Comparison of ENCODE assay signal across 11 mouse cellular contexts in genomic region chr13:57982904-57983303, GRCm38 (mm10).
A peak's percentile ranks its signal among the peaks of the same experiment; 100 is the strongest.
DNase-seq lines count a peak whose midpoint lies in the region; ATAC-seq and TF ChIP-seq lines count a peak whose summit lies in the region.
"Had no signal": no experiment of that assay in that cellular context is flagged by ENCODE, and none has a peak within 500 bp of the region (broad histone marks: within the 10 kb centered on the region; RNA-seq: fewer than 3 reads in every experiment).

No protein-coding gene starts in this region.

- H3K4me3 ChIP-seq in forebrain, embryonic 14.5 days (ENCODE audit: low read depth, low read length) = no peak overlapping the region
- no peak overlapping the region for H3K4me3 ChIP-seq in forebrain, embryonic 12.5 days (replicated peaks)
- H3K4me3 ChIP-seq in cerebellum, adult 2 months (replicated peaks; ENCODE audit: insufficient read depth, low read depth, low read length) = no peak overlapping the region

- peak; percentile 44 for DNase-seq in forebrain, embryonic 14.5 days (ENCODE audit: low spot score)
- peak; percentile 37 for DNase-seq in layer of hippocampus, adult 11-12 months (ENCODE audit: low spot score)
- no peak for DNase-seq in layer of hippocampus, adult 9-10 months (ENCODE audit: low spot score)
- DNase-seq in cerebellum, adult 2 months = peak; percentile 77 to 83
- DNase-seq in left cerebral cortex, postnatal 10 days (ENCODE audit: extremely low spot score in 1 of 2, low spot score in 2 of 2) = peak; percentile 44 to 51
- DNase-seq in yolk sac, embryonic 10.5 days (ENCODE audit: low spot score) = no peak
- DNase-seq: kidney, postnatal 14 days had no signal

- WGBS in forebrain, embryonic 14.5 days = 67% methylated on average over 11 of the region's 11 CpGs
- 75% methylated on average over 11 of the region's 11 CpGs for WGBS in forebrain, embryonic 12.5 days
- 21% methylated on average over 11 of the region's 11 CpGs for WGBS in cerebellum, adult 2 months

- no peaks in the 10 kb centered on the region for H3K36me3 ChIP-seq in forebrain, embryonic 14.5 days (ENCODE audit: control insufficient read depth, insufficient read depth, low read length)
- no peaks in the 10 kb centered on the region for H3K36me3 ChIP-seq in forebrain, embryonic 12.5 days (replicated peaks)

- TF ChIP-seq CTCF in cerebellum, adult 2 months (IDR thresholded peaks at IDR 0.05; ENCODE audit: borderline replicate concordance, insufficient read depth, low read depth, low read length) = no peak

- H3K27me3 ChIP-seq in forebrain, embryonic 14.5 days (replicated peaks; ENCODE audit: control insufficient read depth, insufficient read depth, low read length) = no peaks in the 10 kb centered on the region
- H3K27me3 ChIP-seq in forebrain, embryonic 12.5 days = 0 out of 2 replicates have a peak, but pooled peaks cover 5% of the 10 kb centered on the region
- no peaks in the 10 kb centered on the region for H3K27me3 ChIP-seq in cerebellum, adult 2 months (ENCODE audit: control insufficient read depth, insufficient read depth, low read length)

- no peaks in the 10 kb centered on the region for H3K9me3 ChIP-seq in forebrain, embryonic 14.5 days (replicated peaks; ENCODE audit: control insufficient read depth, low read length)
- H3K9me3 ChIP-seq in forebrain, embryonic 12.5 days = no peaks in the 10 kb centered on the region

- peak; percentile 51; the same call in 1 of the 2 replicates for ATAC-seq in forebrain, embryonic 14.5 days
- ATAC-seq in forebrain, embryonic 12.5 days (ENCODE audit: low FRiP score) = no peak
- ATAC-seq in granulocyte monocyte progenitor cell, adult 5-6 weeks (replicated peaks; ENCODE audit: poor library complexity, severe bottlenecking) = no peak
- ATAC-seq: Patski had no signal

- TF ChIP-seq POLR2A in cerebellum, adult 2 months (IDR thresholded peaks at IDR 0.05; ENCODE audit: borderline replicate concordance, insufficient read depth, low read length) = no peak

- H3K27ac ChIP-seq in forebrain, embryonic 14.5 days (ENCODE audit: low read depth, low read length) = no peak overlapping the region
- H3K27ac ChIP-seq in forebrain, embryonic 12.5 days = no peak overlapping the region
- H3K27ac ChIP-seq in cerebellum, adult 2 months (ENCODE audit: insufficient read depth, low read length) = no peak overlapping the region
- H3K27ac ChIP-seq: liver, embryonic 14.5 days had no signal

- H3K4me2 ChIP-seq in forebrain, embryonic 14.5 days (ENCODE audit: low read length) = no peak overlapping the region
- no peak overlapping the region for H3K4me2 ChIP-seq in forebrain, embryonic 12.5 days

- H3K9ac ChIP-seq in forebrain, embryonic 14.5 days (ENCODE audit: low read length) = no peak overlapping the region
- no peak overlapping the region for H3K9ac ChIP-seq in forebrain, embryonic 12.5 days
- H3K9ac ChIP-seq: liver, embryonic 14.5 days had no signal

- intact Hi-C loops in left cerebral cortex, postnatal 10 days (cut with DNase I) = no loop called here

- H3K4me1 ChIP-seq in forebrain, embryonic 14.5 days (ENCODE audit: control insufficient read depth, insufficient read depth, low read length) = peaks cover 8% of the 10 kb centered on the region
- peaks cover 35% of the 10 kb centered on the region for H3K4me1 ChIP-seq in forebrain, embryonic 12.5 days
- peaks cover 8% of the 10 kb centered on the region; the same call in 1 of the 2 replicates for H3K4me1 ChIP-seq in cerebellum, adult 2 months (ENCODE audit: control insufficient read depth, insufficient read depth, low read length)

Comparison
In these comparisons a context has a peak if more than half of its experiments do, and no peak if none do; other contexts are left out.
1. DNase-seq: peak in forebrain, embryonic 14.5 days (single experiment), layer of hippocampus, adult 11-12 months (single experiment), cerebellum, adult 2 months (2 of 2) and left cerebral cortex, postnatal 10 days (2 of 2); none in layer of hippocampus, adult 9-10 months (single experiment) and yolk sac, embryonic 10.5 days (single experiment).